Mouse (Mus musculus) mouse embryonic stem cell (cell line): Measurements from ENCODE around the gene Atl2.

Experiments used
- in situ Hi-C, 2 experiments: fragments of 300-500 bp; cut with MboI; formaldehyde crosslinking; loops; 1 replicate in 1 of 2; 3 replicates in 1 of 2; pipeline ENCODE4 v1.14.3; 2019 to 2020; ENCODE audit warnings: low sequenced_read_pairs in 2 of 2, low pct_unique_long_range_greater_than_20kb in 1 of 2, mixed read lengths in 1 of 2; ENCODE audit not compliant: unreplicated experiment in 1 of 2

The Atl2 gene

DNA sequence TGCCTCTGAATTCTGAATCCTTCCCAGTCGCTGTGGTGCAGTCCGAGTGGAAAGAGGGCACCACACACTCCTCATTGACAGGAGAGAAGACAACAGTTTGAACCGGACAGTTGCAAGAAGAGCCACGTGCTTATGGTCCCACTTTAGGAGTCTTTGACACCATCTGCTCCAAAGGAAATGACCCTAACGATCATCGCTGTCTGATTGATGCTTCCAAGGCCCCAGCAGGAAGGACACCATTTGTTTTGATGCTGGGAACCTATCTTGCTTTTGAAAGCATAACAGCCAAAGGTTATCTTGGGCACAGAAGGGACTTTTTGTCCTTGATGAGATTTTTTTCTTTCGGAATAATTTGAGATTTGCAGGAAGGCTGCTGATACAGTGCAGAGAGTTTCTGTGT lies 58.9 kb downstream of the Atl2 start:
- in situ Hi-C loops, result loop anchor here (10.0 kb wide), 1 partner anchor 172 kb away; no protein-coding TSS in a partner anchor

GRCm38 (mm10) chr17:79835714-79836373 lies 60.1 kb downstream of the Atl2 start:
- in situ Hi-C loops, result loop anchor here (10.0 kb wide), 1 partner anchor 171 kb away; no protein-coding TSS in a partner anchor

GRCm38 (mm10) chr17:79832284-79832683 lies 63.6 kb downstream of the Atl2 start:
- in situ Hi-C loops, result loop anchor here (10.0 kb wide), 1 partner anchor 167 kb away; no protein-coding TSS in a partner anchor

DNA sequence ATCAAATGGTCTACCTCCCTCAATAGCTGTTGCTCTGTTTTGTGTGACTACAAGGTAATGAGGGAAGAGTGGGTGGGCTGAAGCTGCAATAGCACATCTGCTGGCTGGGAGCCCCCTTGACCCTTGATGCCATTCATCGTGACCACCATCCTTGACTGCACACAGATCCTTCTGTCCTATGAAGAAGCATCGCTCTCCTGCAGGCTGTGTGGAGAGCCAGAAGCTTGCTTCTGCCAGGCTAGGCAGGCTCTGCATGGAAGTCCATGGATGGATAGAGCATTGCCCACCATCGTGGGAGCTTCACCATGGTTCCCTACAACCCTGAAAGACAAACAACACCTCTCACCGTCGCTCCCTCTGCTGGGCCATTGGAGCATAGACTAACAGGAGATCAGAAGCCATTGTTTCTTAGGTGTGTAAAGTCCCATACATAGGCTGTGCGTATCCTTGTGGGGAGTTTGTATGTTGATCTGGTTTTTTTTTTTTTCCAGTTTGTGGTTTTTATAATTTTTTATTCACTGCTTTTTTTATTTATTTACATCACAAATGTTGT lies 69.4 kb downstream of the Atl2 start:
- in situ Hi-C loops, result no loop called here

GRCm38 (mm10) chr17:79825241-79826030 lies 70.5 kb downstream of the Atl2 start:
- in situ Hi-C loops, result no loop called here

GRCm38 (mm10) chr17:79824406-79824805 lies 71.5 kb downstream of the Atl2 start:
- in situ Hi-C loops, result no loop called here

- in situ Hi-C loops, result no loop called here
Measured at GRCm38 (mm10) chr17:79818884-79819283, 77.0 kb downstream of the Atl2 start.

- in situ Hi-C loops, result no loop called here
Measured at GRCm38 (mm10) chr17:79817995-79818394, 77.9 kb downstream of the Atl2 start.

DNA sequence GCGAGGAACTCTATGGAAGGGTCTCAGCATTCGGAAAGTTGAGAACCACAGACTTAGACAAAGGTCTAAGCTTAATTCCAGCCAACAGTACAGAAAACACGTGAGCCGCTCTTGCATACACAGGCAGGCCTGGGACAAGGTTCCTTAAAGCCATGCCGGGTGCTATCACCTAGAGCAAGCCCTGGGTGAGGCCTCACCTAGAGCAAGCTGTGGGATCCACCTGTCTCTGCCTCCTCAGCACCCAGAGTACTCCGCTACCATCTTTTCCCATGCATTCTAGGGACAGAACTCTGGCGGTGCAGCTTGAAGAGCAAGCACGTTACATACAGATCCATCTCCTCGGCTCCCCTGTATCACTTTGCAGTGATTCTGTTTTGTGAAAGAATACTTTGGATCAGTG lies 78.4 kb downstream of the Atl2 start:
- in situ Hi-C loops, result no loop called here

DNA sequence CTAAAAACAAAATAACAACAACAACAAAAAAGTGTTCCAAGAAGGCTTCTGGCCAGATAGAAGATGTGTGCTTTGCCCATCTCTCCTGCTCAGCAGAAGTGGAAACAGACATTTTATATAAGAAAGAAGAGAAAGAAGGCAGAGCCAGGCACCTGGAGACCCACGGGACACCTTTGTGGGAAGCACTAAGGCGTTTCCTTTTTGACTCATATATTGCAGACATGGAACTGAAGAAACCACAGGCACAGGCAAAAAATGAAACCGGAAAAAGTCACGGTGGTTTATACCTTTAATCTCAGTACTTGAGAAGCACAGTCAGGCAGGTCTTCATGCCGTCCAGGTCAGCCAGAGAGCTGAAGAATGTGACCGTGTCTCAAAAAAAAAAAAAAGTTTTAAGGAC lies 79.0 kb downstream of the Atl2 start:
- in situ Hi-C loops, result no loop called here

DNA sequence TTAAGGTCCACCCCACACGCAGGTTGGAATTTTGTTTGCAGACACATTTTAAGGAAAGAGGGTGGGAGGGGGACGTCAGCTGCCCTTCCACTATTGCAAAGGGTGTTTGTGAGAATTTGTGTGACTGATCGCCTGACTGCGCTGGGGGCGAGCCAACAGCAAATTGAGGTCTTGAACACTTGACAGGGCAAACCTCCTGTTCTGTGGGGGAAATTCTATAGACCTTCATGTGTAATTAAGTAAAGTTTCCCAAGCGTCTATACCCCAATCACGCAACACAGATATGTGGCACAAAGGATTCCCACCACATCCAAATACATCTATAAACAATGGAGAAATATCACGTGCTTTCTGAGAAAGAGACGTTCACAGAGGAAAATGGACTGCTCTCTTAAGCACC lies 85.5 kb downstream of the Atl2 start:
- in situ Hi-C loops, result no loop called here

DNA sequence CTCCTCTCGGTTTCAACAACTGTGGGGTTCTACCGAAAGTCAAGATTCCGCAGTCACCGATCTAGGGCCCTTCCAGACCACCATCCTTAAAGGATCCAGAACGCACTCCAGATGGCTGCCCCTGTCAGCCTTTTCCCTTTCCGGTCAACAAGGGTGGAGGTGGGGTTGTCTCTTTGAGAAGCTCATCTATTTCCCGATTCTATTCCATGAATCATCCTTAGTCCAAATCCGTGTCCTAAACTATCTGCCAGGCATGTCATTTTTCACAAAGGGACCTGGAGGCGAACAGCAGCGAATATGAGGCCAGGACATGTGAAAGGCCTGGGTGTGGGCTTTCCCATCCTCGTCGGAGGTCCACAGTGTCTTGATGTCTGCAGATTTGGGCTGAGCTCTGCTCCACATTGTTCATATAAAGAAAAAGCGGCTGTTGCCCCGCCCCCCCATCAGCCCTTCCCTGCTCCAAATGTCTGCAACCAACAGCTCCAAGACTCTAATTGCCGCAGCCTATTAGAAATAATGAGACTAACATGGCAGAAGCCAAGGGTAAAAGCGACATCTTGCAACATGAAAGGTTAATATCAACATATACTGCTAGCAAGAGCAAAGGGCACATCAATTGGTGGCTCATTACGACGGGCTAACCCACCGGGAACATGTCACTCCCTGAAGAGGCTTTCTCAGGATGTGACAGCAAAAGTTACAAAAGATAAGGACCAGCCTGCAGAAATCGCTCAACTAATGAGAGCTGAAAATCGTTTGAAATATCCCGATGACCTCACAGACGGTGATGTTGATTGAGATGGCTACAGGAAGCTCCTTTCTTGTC lies 86.2 kb downstream of the Atl2 start:
- in situ Hi-C loops, result no loop called here

GRCm38 (mm10) chr17:79807237-79807930 lies 88.5 kb downstream of the Atl2 start:
- in situ Hi-C loops, result no loop called here

GRCm38 (mm10) chr17:79804747-79805146 lies 91.2 kb downstream of the Atl2 start:
- in situ Hi-C loops, result no loop called here

DNA sequence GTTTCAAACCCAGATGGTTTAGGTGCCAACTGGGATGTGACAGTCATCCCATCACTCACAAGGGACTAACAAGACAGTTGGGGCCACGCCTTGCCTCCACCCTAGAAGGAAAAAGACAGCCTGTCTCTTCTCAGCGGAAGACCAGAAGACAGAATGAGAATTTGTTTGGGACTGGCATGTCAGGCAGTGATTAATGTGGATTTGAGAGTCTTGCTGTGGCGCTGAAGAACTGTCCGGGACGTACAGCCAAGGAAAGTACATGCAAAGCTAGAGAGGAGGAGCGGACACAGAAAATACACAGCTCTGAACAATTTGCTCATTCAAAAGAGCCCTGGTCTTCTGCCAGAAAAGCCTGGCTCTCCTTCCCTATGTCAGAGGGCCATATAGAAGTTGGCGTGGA lies 93.9 kb downstream of the Atl2 start:
- in situ Hi-C loops, result no loop called here

GRCm38 (mm10) chr17:79798831-79799230 lies 97.1 kb downstream of the Atl2 start:
- in situ Hi-C loops, result no loop called here
